Mouse (Mus musculus): Measurements from ENCODE around the gene Psg17.
"Not testable (repeated sequence)": the region's sequence is repeated elsewhere in the genome, so short reads cannot be mapped to it uniquely, and the experiment has no call there.

The Psg17 gene

DNA sequence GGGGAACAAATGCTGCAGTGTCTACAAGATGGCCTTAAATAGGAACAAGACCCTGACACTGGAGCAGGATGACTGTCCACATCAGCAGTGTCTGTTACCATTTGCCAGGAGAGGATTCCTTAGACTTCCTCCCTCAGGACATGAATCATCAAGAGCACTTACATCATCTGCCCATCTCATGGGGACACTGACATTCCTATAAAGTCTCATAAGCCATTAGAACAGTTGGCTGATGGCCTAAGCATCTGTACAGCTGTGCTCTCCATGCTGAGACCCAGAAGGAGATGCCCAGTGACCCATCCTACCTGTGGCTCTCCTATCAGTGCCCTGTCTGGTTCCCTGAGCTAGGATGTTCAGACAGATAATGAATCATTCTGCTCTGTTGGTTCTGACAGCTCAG, 17.9 kb downstream of the Psg17 start:
- no peaks in the 10 kb centered on the region for H3K27me3 ChIP-seq (ENCODE audit: control insufficient read depth, insufficient read depth, low read length, poor library complexity, severe bottlenecking)
- no peaks in the 10 kb centered on the region for H3K36me3 ChIP-seq (ENCODE audit: control insufficient read depth, insufficient read depth, low read length, poor library complexity, severe bottlenecking)
- no peak for DNase-seq (ENCODE audit: low read depth, low spot score)

DNA sequence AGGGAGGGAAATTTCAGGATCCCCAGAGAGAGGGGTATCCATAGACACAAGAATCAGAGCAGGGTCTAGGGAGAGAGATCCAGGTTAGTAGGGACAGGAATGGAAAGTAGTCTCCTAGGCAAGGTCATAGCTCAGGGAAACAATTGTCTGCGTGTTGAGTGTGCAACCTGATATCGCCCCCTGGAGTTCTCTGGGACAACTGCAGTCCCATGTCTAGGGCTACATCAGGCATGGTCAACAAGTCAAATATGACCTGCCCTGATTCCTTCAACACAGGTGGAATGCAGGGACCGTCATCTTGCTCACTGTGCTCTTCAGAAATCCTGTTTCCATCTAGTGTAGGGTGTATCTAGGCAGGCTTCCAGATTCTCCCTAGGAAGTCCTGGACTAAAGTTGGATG, 22.3 kb downstream of the Psg17 start:
- no peak for DNase-seq (ENCODE audit: low read depth, low spot score)
- Histone ChIP-seq H3K36me3 (ENCODE audit: control insufficient read depth, insufficient read depth, low read length, poor library complexity, severe bottlenecking) (no peaks in the 10 kb centered on the region), H3K27me3 (ENCODE audit: control insufficient read depth, insufficient read depth, low read length, poor library complexity, severe bottlenecking) (no peaks in the 10 kb centered on the region)

DNA sequence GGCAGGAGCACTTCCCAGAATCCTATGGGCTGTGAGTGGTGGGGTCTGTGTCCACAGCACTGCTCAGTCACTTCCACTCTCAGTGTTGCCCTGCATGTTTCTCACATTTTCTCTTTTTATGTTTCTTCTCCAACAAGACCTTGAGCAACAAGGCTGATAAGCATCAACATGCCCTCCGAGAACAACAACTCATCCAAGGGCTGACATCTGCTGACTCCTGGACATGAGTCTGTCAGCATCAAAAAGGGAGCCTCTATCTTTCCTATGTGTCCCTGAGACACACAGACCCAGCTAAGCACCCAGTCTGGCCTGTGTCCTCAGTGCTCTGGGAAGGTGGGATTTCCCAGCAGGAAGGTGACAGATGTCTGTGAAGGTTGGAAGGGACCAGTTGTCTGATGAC, 23.0 kb downstream of the Psg17 start, which contains the start of gene Psg19:
TSS of gene Psg19 (minus strand) at position 101 of the 400 bp plus-strand sequence.
- no peak for DNase-seq (ENCODE audit: low read depth, low spot score)
- H3K36me3 ChIP-seq (ENCODE audit: control insufficient read depth, insufficient read depth, low read length, poor library complexity, severe bottlenecking): no peaks in the 10 kb centered on the region
- no peaks in the 10 kb centered on the region for H3K27me3 ChIP-seq (ENCODE audit: control insufficient read depth, insufficient read depth, low read length, poor library complexity, severe bottlenecking)

DNA sequence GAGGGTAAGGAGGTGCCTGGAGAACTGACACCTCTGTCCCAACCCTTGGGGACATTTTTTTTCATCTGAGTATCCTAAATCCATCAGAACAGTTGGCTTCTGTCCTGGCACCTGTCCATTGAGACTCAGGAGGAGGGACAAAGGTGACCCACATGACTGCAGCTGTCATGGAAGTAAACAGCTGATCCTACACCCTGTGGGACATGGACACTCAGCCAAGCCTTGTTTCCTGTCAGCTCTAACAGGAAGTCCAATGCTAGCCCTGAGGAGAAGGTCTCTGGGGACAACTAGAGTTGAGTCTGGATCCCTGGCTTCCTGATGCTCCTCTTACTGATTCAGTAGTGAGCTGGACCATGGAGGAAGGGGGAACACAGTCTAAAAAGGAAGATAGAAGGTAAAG, 30.7 kb downstream of the Psg17 start:
- not testable (repeated sequence) for H3K36me3 ChIP-seq (ENCODE audit: control insufficient read depth, insufficient read depth, low read length, poor library complexity, severe bottlenecking); H3K27me3 ChIP-seq (ENCODE audit: control insufficient read depth, insufficient read depth, low read length, poor library complexity, severe bottlenecking); DNase-seq (ENCODE audit: low read depth, low spot score)

DNA sequence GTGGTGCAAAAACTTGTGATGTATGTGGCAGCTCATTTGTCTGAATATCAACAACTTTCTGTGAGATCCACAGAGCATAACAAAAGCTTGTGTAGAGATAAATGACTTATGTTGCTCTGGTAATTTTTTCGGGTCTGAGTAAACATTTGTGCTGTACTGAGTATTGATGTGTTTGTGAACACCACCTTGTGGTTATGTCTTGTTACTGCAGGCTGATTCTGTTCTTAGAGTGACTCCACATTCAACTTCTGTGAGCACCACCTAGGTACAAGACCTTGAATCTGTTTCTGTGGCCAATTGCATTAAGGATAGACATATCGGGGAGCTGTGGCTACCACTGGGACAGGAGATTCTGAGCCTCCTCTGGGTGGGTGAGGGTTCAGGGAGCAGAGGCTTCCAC, 40.1 kb downstream of the Psg17 start:
- not testable (repeated sequence) for H3K27me3 ChIP-seq (ENCODE audit: control insufficient read depth, insufficient read depth, low read length, poor library complexity, severe bottlenecking); H3K36me3 ChIP-seq (ENCODE audit: control insufficient read depth, insufficient read depth, low read length, poor library complexity, severe bottlenecking); DNase-seq (ENCODE audit: low read depth, low spot score)

DNA sequence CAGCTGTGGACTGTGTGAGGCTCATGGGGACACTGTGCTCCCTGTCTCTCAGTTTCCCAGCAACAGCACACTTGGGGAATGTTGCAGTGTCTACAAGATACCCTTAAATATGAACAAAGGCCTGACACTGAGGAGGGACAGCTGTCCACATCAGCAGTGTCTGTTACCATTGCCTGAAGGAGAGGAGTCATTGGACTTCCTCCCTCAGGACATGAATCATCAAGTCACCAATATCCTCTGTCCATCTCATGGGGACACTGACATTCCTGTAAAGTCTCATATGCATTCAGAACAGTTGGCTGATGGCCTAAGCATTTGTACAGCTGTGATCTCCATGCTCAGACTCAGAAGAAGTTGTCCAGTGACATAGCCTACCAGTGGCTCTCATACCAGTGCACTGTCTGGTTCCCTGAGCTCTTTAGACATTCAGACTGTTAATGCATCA, 42.0 kb downstream of the Psg17 start:
- DNase-seq (ENCODE audit: low read depth, low spot score): no peak
- Histone ChIP-seq H3K36me3 (ENCODE audit: control insufficient read depth, insufficient read depth, low read length, poor library complexity, severe bottlenecking) (no peaks in the 10 kb centered on the region), H3K27me3 (ENCODE audit: control insufficient read depth, insufficient read depth, low read length, poor library complexity, severe bottlenecking) (no peaks in the 10 kb centered on the region)
